Comparison of ENCODE assay signal across 19 mouse cellular contexts in the genomic region with DNA sequence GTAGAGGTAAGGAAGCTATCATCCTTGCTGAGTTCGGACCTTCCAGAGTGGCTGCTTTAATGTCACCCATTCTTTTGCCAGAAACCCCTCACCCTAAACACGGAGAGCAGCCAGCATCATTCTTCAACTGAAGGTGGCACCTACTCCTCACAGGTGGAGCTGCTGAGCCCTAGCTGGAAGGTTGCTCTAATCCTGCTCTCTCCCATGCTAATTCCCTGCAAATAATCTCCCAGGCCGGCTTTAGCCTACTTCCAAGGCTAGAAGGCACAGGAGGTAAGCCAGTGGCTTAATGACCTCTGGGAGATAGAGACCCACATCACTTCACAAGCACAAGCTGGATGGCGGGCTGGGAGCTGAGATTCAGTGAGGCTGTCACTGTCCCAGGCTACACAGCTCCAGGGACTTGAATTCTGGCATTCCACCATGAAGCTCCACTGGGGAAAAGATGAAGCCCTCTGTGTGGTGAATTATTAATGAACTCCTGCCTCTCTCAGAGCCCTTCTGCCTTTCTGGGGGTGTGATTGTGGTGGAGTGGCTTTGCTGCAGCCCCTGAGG. TPM values are rescaled to one million over a fixed set of nuclear protein-coding genes. Genes with fewer than 3 reads are reported as not detected.
DNase-seq lines count a peak whose midpoint lies in the region; ATAC-seq and TF ChIP-seq lines count a peak whose summit lies in the region.
"Had no signal": no experiment of that assay in that cellular context is flagged by ENCODE, and none has a peak within 500 bp of the region (broad histone marks: within the 10 kb centered on the region; RNA-seq: fewer than 3 reads in every experiment).

No protein-coding gene starts in this region.

- TF ChIP-seq CTCF in forebrain, postnatal 0 days (IDR thresholded peaks at IDR 0.05; ENCODE audit: low read depth), result peak; percentile 32

- no peaks in the 10 kb centered on the region for H3K9me3 ChIP-seq in forebrain, postnatal 0 days (ENCODE audit: low read length)
- no peaks in the 10 kb centered on the region for H3K9me3 ChIP-seq in forebrain, embryonic 10.5 days
- no peaks in the 10 kb centered on the region for H3K9me3 ChIP-seq in midbrain, embryonic 11.5 days (ENCODE audit: control insufficient read depth, low read length)
- H3K9me3 ChIP-seq in midbrain, embryonic 10.5 days (replicated peaks), result no peaks in the 10 kb centered on the region
- no peaks in the 10 kb centered on the region for H3K9me3 ChIP-seq in midbrain, embryonic 12.5 days
- H3K9me3 ChIP-seq: embryonic facial prominence, embryonic 12.5 days; heart, embryonic 10.5 days; liver, embryonic 12.5 days; lung, embryonic 15.5 days had no signal

- no peak overlapping the region for H3K4me2 ChIP-seq in forebrain, postnatal 0 days (ENCODE audit: low read depth)
- no peak overlapping the region for H3K4me2 ChIP-seq in midbrain, embryonic 11.5 days
- H3K4me2 ChIP-seq in midbrain, embryonic 12.5 days (replicated peaks), result no peak overlapping the region
- H3K4me2 ChIP-seq: embryonic facial prominence, embryonic 12.5 days; liver, embryonic 12.5 days; lung, embryonic 15.5 days had no signal

- no peaks in the 10 kb centered on the region for H3K4me1 ChIP-seq in forebrain, postnatal 0 days (ENCODE audit: insufficient read depth)
- no peaks in the 10 kb centered on the region for H3K4me1 ChIP-seq in forebrain, embryonic 10.5 days
- H3K4me1 ChIP-seq in midbrain, embryonic 11.5 days (ENCODE audit: control insufficient read depth, insufficient read depth, low read length), result no peaks in the 10 kb centered on the region
- peaks cover 6% of the 10 kb centered on the region; the same call in 1 of the 2 replicates for H3K4me1 ChIP-seq in midbrain, embryonic 10.5 days
- H3K4me1 ChIP-seq in midbrain, embryonic 12.5 days, result peaks cover 2% of the 10 kb centered on the region; the same call in 1 of the 2 replicates
- H3K4me1 ChIP-seq: embryonic facial prominence, embryonic 12.5 days; heart, embryonic 10.5 days; liver, embryonic 12.5 days; lung, embryonic 15.5 days had no signal

- WGBS in forebrain, postnatal 0 days, result 48% methylated on average over 4 of the region's 4 CpGs
- WGBS in forebrain, embryonic 10.5 days, result 43% methylated on average over 4 of the region's 4 CpGs
- 39% methylated on average over 4 of the region's 4 CpGs for WGBS in midbrain, embryonic 11.5 days
- WGBS in midbrain, embryonic 10.5 days, result 48% methylated on average over 4 of the region's 4 CpGs
- 35% methylated on average over 4 of the region's 4 CpGs for WGBS in midbrain, embryonic 12.5 days

- no peak for ATAC-seq in forebrain, postnatal 0 days
- peak; percentile 69; the same call in 1 of the 2 replicates for ATAC-seq in midbrain, embryonic 11.5 days (ENCODE audit: low FRiP score)
- ATAC-seq in midbrain, embryonic 12.5 days (ENCODE audit: low FRiP score, low read depth), result peak; percentile 44; the same call in 1 of the 2 replicates
- ATAC-seq: forebrain, embryonic 14.5 days; liver, embryonic 12.5 days had no signal

- H3K9ac ChIP-seq in forebrain, postnatal 0 days, result no peak overlapping the region
- H3K9ac ChIP-seq in midbrain, embryonic 11.5 days (ENCODE audit: low read length), result no peak overlapping the region
- H3K9ac ChIP-seq in midbrain, embryonic 12.5 days (replicated peaks), result no peak overlapping the region
- H3K9ac ChIP-seq: embryonic facial prominence, embryonic 12.5 days; liver, embryonic 12.5 days; lung, embryonic 15.5 days had no signal

- no peak for DNase-seq in forebrain, postnatal 0 days
- DNase-seq in forebrain, embryonic 10.5 days (ENCODE audit: extremely low spot score, low spot score), result no peak
- DNase-seq in midbrain, embryonic 11.5 days (ENCODE audit: low spot score, missing footprints), result no peak
- no peak for DNase-seq in midbrain, embryonic 10.5 days (ENCODE audit: low spot score)
- DNase-seq in retina, embryonic 14.5 days (ENCODE audit: low spot score), result peak; percentile 44
- no peak for DNase-seq in kidney, postnatal 4 days
- no peak for DNase-seq in urinary bladder, adult 2 months (ENCODE audit: low spot score)
- DNase-seq: adrenal gland, adult 8-10 months; cerebellum, adult 9-11 months; kidney, adult 18-20 months; kidney, postnatal 10 days; right cerebral cortex, postnatal 4 days had no signal

- H3K36me3 ChIP-seq in forebrain, postnatal 0 days (ENCODE audit: insufficient read depth), result no peaks in the 10 kb centered on the region
- H3K36me3 ChIP-seq in forebrain, embryonic 10.5 days (replicated peaks), result no peaks in the 10 kb centered on the region
- H3K36me3 ChIP-seq in midbrain, embryonic 11.5 days (ENCODE audit: control insufficient read depth, insufficient read depth, low read length), result no peaks in the 10 kb centered on the region
- no peaks in the 10 kb centered on the region for H3K36me3 ChIP-seq in midbrain, embryonic 10.5 days
- no peaks in the 10 kb centered on the region for H3K36me3 ChIP-seq in midbrain, embryonic 12.5 days
- H3K36me3 ChIP-seq: embryonic facial prominence, embryonic 12.5 days; heart, embryonic 10.5 days; liver, embryonic 12.5 days; lung, embryonic 15.5 days had no signal

- no peak overlapping the region for H3K27ac ChIP-seq in forebrain, postnatal 0 days (ENCODE audit: low read depth, low read length)
- H3K27ac ChIP-seq in forebrain, embryonic 10.5 days, result no peak overlapping the region
- H3K27ac ChIP-seq in midbrain, embryonic 11.5 days (ENCODE audit: low read depth, low read length), result no peak overlapping the region
- no peak overlapping the region for H3K27ac ChIP-seq in midbrain, embryonic 10.5 days (replicated peaks)
- no peak overlapping the region for H3K27ac ChIP-seq in midbrain, embryonic 12.5 days (replicated peaks)
- H3K27ac ChIP-seq: embryonic facial prominence, embryonic 12.5 days; heart, embryonic 10.5 days; liver, embryonic 12.5 days; lung, embryonic 15.5 days had no signal

- H3K4me3 ChIP-seq in forebrain, postnatal 0 days (ENCODE audit: low read depth, low read length), result no peak overlapping the region
- H3K4me3 ChIP-seq in forebrain, embryonic 10.5 days, result no peak overlapping the region
- no peak overlapping the region for H3K4me3 ChIP-seq in midbrain, embryonic 11.5 days (ENCODE audit: low read depth, low read length)
- H3K4me3 ChIP-seq in midbrain, embryonic 10.5 days, result no peak overlapping the region
- H3K4me3 ChIP-seq in midbrain, embryonic 12.5 days, result no peak overlapping the region
- H3K4me3 ChIP-seq: embryonic facial prominence, embryonic 12.5 days; erythroblast, embryonic 14.5 days; heart, embryonic 10.5 days; liver, embryonic 12.5 days; lung, embryonic 15.5 days had no signal

- H3K27me3 ChIP-seq in forebrain, postnatal 0 days (ENCODE audit: insufficient read depth, low read length), result no peaks in the 10 kb centered on the region
- no peaks in the 10 kb centered on the region for H3K27me3 ChIP-seq in forebrain, embryonic 10.5 days (ENCODE audit: poor library complexity, severe bottlenecking)
- H3K27me3 ChIP-seq in midbrain, embryonic 11.5 days (ENCODE audit: control insufficient read depth, insufficient read depth, low read length), result no peaks in the 10 kb centered on the region
- no peaks in the 10 kb centered on the region for H3K27me3 ChIP-seq in midbrain, embryonic 10.5 days (ENCODE audit: low read depth, poor library complexity, severe bottlenecking)
- H3K27me3 ChIP-seq in midbrain, embryonic 12.5 days, result no peaks in the 10 kb centered on the region
- H3K27me3 ChIP-seq: embryonic facial prominence, embryonic 12.5 days; liver, embryonic 12.5 days; lung, embryonic 15.5 days had no signal

RNA-seq across cellular contexts. Expression of gene Cpsf2, which starts 54.2 kb away (rescaled TPM):
- total RNA-seq in forebrain, postnatal 0 days (2014; rRNA removed), result 37.2 and 38.1 TPM in 2 replicates
- 25.5 and 28.8 TPM in 2 replicates for polyA plus RNA-seq in forebrain, postnatal 0 days (2015; fragmentation: Nextera tagmentation; extraction: Ambion mirVana)
- 43.6 and 44.8 TPM in 2 replicates for polyA plus RNA-seq in forebrain, embryonic 10.5 days (2016; fragmentation: Nextera tagmentation; extraction: Ambion mirVana)
- 45.4 and 49.9 TPM in 2 replicates for polyA plus RNA-seq in midbrain, embryonic 11.5 days (2014; fragmentation: Nextera tagmentation; extraction: Ambion mirVana)
- 38.9 and 39.5 TPM in 2 replicates for polyA plus RNA-seq in midbrain, embryonic 10.5 days (2016; fragmentation: Nextera tagmentation; extraction: Ambion mirVana)
- polyA plus RNA-seq in midbrain, embryonic 12.5 days (2016; fragmentation: Nextera tagmentation; extraction: Ambion mirVana), result 38.1 and 39.1 TPM in 2 replicates
- polyA plus RNA-seq in urinary bladder, adult 2 months (2012; rRNA removed), result 9.5 and 10.8 TPM in 2 replicates
